Mouse (Mus musculus) B cell, adult 2 months (primary cell): ENCODE results near the gene R3hdm1.
"Not testable (repeated sequence)": the region's sequence is repeated elsewhere in the genome, so short reads cannot be mapped to it uniquely, and the experiment has no call there.

Experiments used
- DNase-seq, 2 experiments: peaks; one replicate each; pipeline ENCODE4 v3.0.0; 2022

R3hdm1 gene

GRCm38 (mm10) chr1:128141039-128141438, 37.9 kb downstream of the R3hdm1 start:
- DNase-seq = no peak

GRCm38 (mm10) chr1:128141737-128142136, 38.6 kb downstream of the R3hdm1 start:
- DNase-seq = no peak

DNA sequence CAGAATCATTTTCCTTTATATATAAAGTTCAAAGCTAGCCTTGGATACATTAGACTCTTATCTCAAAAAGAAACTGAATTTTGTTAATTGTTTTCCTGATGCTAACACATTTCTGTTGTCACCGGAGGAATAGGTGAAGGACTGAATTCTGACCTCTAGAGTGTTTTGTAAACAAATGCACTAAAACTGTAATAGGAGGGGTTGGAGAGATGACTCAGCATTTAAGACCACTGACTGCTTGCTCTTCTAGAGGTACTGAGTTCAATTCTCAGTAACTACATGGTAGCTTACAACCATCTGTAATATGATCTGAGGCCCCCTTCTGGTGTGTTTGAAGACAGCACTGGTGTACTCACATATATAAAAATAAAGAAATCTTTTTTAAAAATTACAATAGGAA, 63.9 kb downstream of the R3hdm1 start:
- no peak for DNase-seq

- DNase-seq = no peak
Observed at GRCm38 (mm10) chr1:128170104-128170503, 67.0 kb downstream of the R3hdm1 start.

- no peak for DNase-seq
Observed at GRCm38 (mm10) chr1:128191426-128191825, 88.3 kb downstream of the R3hdm1 start.

DNA sequence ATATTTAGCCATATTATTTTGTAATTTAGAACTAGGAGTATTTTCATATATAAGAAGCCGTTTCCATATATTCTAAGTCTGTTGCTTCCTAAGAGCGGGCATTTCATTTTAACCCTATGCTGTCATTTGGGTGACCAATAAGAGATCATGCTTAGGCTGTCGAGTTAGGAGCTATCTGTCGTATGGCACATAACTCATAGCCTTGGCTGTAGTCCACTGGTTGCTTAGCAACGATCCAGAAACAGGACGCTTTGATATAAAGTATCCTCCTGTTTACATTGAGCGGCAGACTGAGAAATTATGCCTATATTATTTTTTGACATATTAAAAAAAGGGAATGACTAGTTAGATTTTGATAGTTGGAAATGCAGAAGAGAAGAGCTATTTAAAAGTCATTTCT, 89.3 kb downstream of the R3hdm1 start:
- DNase-seq = no peak

DNA sequence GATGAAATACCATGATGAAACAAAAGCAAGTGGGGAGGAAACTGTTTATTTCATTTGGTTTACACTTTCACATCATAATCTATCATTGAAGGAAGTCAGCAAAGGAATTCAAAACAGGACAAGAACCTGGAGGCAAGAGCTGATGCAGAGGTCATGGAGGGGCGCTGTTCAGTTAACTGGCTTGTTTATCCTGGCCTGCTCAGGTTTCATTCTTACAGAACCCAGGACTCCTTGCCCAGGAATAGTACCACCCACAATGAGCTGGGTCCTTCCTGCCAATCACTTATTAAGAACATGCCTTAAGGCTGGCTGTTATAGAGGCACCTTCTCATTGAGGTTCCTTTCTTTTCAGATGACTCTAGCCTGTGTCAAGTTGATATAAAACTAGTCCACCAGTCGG, 90.9 kb downstream of the R3hdm1 start:
- no peak for DNase-seq

DNA sequence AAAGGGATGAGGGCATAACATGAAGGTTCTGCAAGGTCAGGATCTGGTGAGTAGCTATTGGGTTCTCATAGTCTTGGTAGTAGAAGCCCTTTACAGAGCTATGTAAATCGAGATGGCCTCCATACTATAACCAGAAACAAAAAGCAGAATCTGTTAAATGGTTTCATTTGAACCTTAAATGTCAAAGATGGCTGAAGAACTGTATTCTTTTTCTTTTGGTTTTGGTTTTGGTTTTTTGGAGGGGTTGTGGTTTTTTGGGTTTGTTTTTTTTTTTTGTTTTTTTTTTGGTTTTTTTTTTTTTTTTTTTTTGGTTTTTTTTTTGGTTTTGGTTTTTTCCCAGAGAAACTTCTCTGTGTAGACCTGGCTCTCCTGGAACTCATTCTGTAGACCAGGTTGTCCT, 94.3 kb downstream of the R3hdm1 start:
- no peak for DNase-seq

DNA sequence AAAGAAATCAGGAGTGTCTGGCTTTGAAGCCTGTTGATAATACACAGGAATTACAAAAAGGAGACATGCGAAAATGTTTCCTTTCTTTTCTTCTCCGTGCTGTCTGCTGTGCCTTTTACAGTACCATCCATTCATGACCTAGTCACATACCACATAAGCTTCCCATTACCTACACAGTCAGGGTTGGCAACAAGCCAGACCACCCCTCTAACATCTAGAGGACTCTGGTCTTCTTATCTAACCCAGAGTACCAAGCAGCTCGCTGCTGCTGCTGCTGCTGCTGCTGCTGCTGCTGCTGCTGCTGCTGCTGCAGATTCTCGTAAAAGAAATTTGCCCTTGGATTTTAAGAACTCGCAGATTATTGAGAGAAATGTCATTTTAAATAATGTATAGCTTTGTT, 110.2 kb downstream of the R3hdm1 start:
- DNase-seq = no peak

DNA sequence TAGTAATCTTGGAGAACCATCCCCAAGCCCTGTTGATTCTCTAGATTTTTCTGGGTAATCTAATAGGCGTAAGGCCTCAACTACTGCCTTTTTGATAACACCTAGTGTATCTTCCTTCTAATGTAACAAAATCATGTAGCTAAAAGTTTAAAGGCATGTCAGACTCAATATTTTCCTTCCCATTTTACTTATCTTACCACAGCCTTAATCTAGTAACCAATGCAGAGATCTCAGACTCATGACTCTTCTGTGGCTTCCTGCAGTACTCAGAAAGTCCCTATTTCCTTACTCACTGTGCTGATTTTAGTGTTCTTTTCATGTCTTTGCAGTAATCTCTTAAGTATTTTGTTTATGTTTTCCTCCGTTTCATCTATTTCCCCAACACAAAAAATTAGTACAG, 118.8 kb downstream of the R3hdm1 start:
- DNase-seq = no peak

DNA sequence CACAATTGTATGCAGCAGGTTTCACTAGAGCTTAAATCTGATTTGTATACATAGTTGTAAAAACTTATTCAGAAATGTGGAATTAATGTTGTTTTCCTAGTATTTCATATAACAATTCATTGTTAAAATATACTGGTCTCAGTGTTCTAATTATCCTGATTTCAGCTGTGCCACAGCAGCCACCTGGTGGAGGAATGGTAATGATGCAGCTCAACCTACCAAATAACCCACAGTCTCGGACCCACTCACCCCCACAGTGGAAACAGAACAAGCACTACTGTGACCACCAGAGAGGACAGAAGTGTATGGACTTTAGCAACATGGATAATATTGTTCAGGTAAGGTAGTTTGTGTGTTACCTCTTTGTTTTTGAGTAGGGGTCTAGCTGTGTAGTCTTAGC, 120.2 kb downstream of the R3hdm1 start:
- no peak for DNase-seq

DNA sequence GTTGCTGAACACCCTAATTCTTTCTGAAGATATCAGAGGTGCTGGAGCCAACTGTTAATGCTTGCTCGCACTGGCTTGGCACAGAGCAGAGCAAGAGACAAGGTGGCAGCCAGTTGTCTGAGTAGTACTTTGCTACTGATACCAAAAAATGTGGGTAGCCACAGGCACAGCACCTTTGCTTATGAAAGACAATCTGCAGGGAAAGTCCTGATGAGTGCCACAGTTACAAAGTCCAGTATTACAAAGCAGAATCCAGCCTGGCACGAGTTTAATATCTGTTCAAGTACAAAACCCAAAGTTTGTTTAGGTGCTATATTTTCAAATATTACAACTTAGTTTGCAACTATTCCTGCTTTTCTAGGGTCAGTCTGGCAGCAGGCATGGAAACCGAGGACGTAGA, 132.1 kb downstream of the R3hdm1 start:
- DNase-seq = no peak

- peak in 1 of 2 experiments; percentile 1 for DNase-seq
Observed at GRCm38 (mm10) chr1:128243627-128243995, 140.5 kb downstream of the R3hdm1 start, which contains the start of gene Ubxn4. Ubxn4 (plus strand) TSS chr1:128243964.

- DNase-seq = peak; percentile 97 to 98
Observed at GRCm38 (mm10) chr1:128243996-128244726, 141.1 kb downstream of the R3hdm1 start.

GRCm38 (mm10) chr1:128244727-128245355, 141.7 kb downstream of the R3hdm1 start:
- DNase-seq = peak in 1 of 2 experiments; percentile 28

DNA sequence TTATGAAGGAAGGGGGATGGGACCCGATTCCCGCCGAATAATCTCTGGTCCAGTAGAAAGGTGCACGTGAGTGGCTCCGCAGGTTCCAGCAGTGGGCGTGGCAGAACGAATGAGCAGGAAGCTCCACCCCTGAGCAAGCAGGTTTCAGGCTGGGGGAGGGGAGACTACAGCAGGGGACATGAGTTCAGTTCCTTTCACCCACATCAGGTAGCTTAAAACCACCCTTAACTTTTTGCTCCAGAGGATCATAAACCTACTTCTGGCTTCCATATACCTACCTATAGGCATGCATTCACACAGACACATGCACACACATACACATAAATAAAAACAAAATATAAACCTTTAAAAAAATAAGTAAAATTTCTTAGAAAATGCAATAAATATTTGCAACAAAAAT, 164.0 kb downstream of the R3hdm1 start:
- not testable (repeated sequence) for DNase-seq

GRCm38 (mm10) chr1:128270731-128271130, 167.6 kb downstream of the R3hdm1 start:
- DNase-seq = no peak

DNA sequence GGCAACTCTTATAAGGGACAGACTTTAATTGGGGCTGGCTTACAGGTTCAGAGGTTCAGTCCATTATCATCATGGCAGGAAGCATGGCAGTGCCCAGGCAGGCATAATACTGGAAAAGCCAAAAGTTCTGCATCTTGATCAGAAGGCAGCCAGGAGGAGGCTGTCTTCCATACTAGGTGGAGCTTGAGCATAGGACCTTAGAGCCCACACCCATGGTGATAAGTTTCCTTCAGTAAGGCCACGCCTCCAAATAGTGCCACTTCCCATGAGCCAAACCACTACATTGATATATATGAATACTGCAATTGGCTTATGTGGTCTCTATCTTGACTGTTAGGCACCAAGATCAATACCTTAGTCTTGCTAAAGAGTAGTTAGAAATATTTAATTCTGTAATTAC, 172.8 kb downstream of the R3hdm1 start:
- DNase-seq = no peak

DNA sequence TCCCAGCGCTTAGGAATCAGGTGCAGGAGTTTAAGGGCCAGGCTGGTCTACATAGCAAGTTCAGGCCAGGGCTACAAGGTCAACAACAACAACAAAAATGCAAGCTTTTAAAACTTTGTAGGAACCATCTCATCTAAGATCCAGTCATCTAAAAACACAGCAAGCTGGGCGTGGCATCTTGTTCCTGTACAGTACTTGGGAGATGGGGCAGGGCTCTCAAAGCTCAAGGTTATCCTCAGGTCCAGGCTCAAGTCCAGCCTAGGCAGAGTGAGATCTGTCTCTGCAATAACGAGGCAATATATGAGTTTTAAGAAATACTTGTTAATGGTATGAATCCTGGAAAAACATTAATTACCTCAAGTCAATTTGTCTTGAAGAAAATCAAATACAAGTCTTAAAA, 175.5 kb downstream of the R3hdm1 start:
- no peak for DNase-seq

GRCm38 (mm10) chr1:128281753-128282152, 178.7 kb downstream of the R3hdm1 start:
- DNase-seq = peak; percentile 24 to 28

GRCm38 (mm10) chr1:128282924-128283323, 179.8 kb downstream of the R3hdm1 start:
- no peak for DNase-seq

- DNase-seq = no peak
Observed at GRCm38 (mm10) chr1:128284157-128284690, 181.1 kb downstream of the R3hdm1 start.

- DNase-seq = no peak
Observed at GRCm38 (mm10) chr1:128285136-128285535, 182.0 kb downstream of the R3hdm1 start.
